Mouse (Mus musculus): ENCODE results near the gene Tlcd1. TPM values are rescaled to one million over a fixed set of nuclear protein-coding genes. Genes with fewer than 3 reads are reported as not detected.

Gene Tlcd1
- polyA plus RNA-seq, 2 experiments: 44.9 to 69.6 TPM

GRCm38 (mm10) chr11:78209886-78210285, 33.4 kb downstream of the Tlcd1 start:
- TF ChIP-seq EP300 (IDR thresholded peaks at IDR 0.05; ENCODE audit: low read depth) (no peak), CTCF (IDR thresholded peaks at IDR 0.05; ENCODE audit: low read depth) (no peak)
- Histone ChIP-seq H3K27ac (no peak overlapping the region), H3K4me1 (replicated peaks; ENCODE audit: control insufficient read depth in 2 of 2, insufficient read depth in 2 of 2, low read length in 1 of 2) (no peaks in the 10 kb centered on the region), H3K4me2 (ENCODE audit: low read depth) (no peak overlapping the region), H3K4me3 (ENCODE audit: insufficient read depth in 1 of 2, low read depth in 2 of 2, low read length in 2 of 2) (no peak overlapping the region), H3K27me3 (ENCODE audit: control insufficient read depth, insufficient read depth, low read length) (no peaks in the 10 kb centered on the region), H3K36me3 (replicated peaks; ENCODE audit: control insufficient read depth, insufficient read depth, low read depth) (peaks cover 76% of the 10 kb centered on the region), H3K9ac (replicated peaks) (no peak overlapping the region), H3K9me3 (ENCODE audit: control insufficient read depth, low read length) (no peaks in the 10 kb centered on the region)
- 69% methylated on average over 6 of the region's 6 CpGs for WGBS (ENCODE audit: insufficient replicate concordance)
- DNase-seq (ENCODE audit: low read depth in 3 of 3, low spot score in 3 of 3) (no peak), ATAC-seq (ENCODE audit: insufficient read depth) (no peak)

- no peaks in the 10 kb centered on the region for H3K27me3 ChIP-seq (ENCODE audit: control insufficient read depth, insufficient read depth, low read length)
- peaks cover 83% of the 10 kb centered on the region for H3K36me3 ChIP-seq (replicated peaks; ENCODE audit: control insufficient read depth, insufficient read depth, low read depth)
- H3K4me2 ChIP-seq (ENCODE audit: low read depth): no peak overlapping the region
- no peak overlapping the region for H3K9ac ChIP-seq (replicated peaks)
- H3K9me3 ChIP-seq (ENCODE audit: control insufficient read depth, low read length): no peaks in the 10 kb centered on the region
- TF ChIP-seq EP300 (IDR thresholded peaks at IDR 0.05; ENCODE audit: low read depth): no peak
- no peak for TF ChIP-seq CTCF (IDR thresholded peaks at IDR 0.05; ENCODE audit: low read depth)
- H3K4me1 ChIP-seq (replicated peaks; ENCODE audit: control insufficient read depth in 2 of 2, insufficient read depth in 2 of 2, low read length in 1 of 2): no peaks in the 10 kb centered on the region
- H3K27ac ChIP-seq: no peak overlapping the region
- DNase-seq (ENCODE audit: low read depth in 3 of 3, low spot score in 3 of 3) (no peak), ATAC-seq (ENCODE audit: insufficient read depth) (no peak)
- no peak overlapping the region for H3K4me3 ChIP-seq (ENCODE audit: insufficient read depth in 1 of 2, low read depth in 2 of 2, low read length in 2 of 2)
- 78% methylated on average over 7 of the region's 7 CpGs for WGBS (ENCODE audit: insufficient replicate concordance)
Measured at GRCm38 (mm10) chr11:78210615-78211014, 34.1 kb downstream of the Tlcd1 start.

GRCm38 (mm10) chr11:78211513-78211912, 35.0 kb downstream of the Tlcd1 start:
- Histone ChIP-seq H3K4me1 (replicated peaks; ENCODE audit: control insufficient read depth in 2 of 2, insufficient read depth in 2 of 2, low read length in 1 of 2) (no peaks in the 10 kb centered on the region), H3K4me2 (ENCODE audit: low read depth) (no peak overlapping the region), H3K36me3 (replicated peaks; ENCODE audit: control insufficient read depth, insufficient read depth, low read depth) (peaks cover 88% of the 10 kb centered on the region), H3K27me3 (ENCODE audit: control insufficient read depth, insufficient read depth, low read length) (no peaks in the 10 kb centered on the region), H3K4me3 (ENCODE audit: insufficient read depth in 1 of 2, low read depth in 2 of 2, low read length in 2 of 2) (no peak overlapping the region), H3K9ac (replicated peaks) (no peak overlapping the region), H3K9me3 (ENCODE audit: control insufficient read depth, low read length) (no peaks in the 10 kb centered on the region), H3K27ac (no peak overlapping the region)
- TF ChIP-seq EP300 (IDR thresholded peaks at IDR 0.05; ENCODE audit: low read depth): no peak
- no peak for TF ChIP-seq CTCF (IDR thresholded peaks at IDR 0.05; ENCODE audit: low read depth)
- no peak for ATAC-seq (ENCODE audit: insufficient read depth)
- 77% methylated on average over 5 of the region's 5 CpGs for WGBS (ENCODE audit: insufficient replicate concordance)
- no peak for DNase-seq (ENCODE audit: low read depth in 3 of 3, low spot score in 3 of 3)

- H3K27me3 ChIP-seq (ENCODE audit: control insufficient read depth, insufficient read depth, low read length): no peaks in the 10 kb centered on the region
- no peak for ATAC-seq (ENCODE audit: insufficient read depth)
- H3K4me3 ChIP-seq (ENCODE audit: insufficient read depth in 1 of 2, low read depth in 2 of 2, low read length in 2 of 2): no peak overlapping the region
- WGBS (ENCODE audit: insufficient replicate concordance): 65% methylated on average over 14 of the region's 14 CpGs
- H3K9me3 ChIP-seq (ENCODE audit: control insufficient read depth, low read length): no peaks in the 10 kb centered on the region
- H3K27ac ChIP-seq: no peak overlapping the region
- no peak for DNase-seq (ENCODE audit: low read depth in 3 of 3, low spot score in 3 of 3)
- TF ChIP-seq CTCF (IDR thresholded peaks at IDR 0.05; ENCODE audit: low read depth) (no peak), EP300 (IDR thresholded peaks at IDR 0.05; ENCODE audit: low read depth) (no peak)
- no peak overlapping the region for H3K4me2 ChIP-seq (ENCODE audit: low read depth)
- peaks cover 87% of the 10 kb centered on the region for H3K36me3 ChIP-seq (replicated peaks; ENCODE audit: control insufficient read depth, insufficient read depth, low read depth)
- no peaks in the 10 kb centered on the region for H3K4me1 ChIP-seq (replicated peaks; ENCODE audit: control insufficient read depth in 2 of 2, insufficient read depth in 2 of 2, low read length in 1 of 2)
- H3K9ac ChIP-seq (replicated peaks): no peak overlapping the region
Measured at GRCm38 (mm10) chr11:78213086-78213817, 36.7 kb downstream of the Tlcd1 start.

GRCm38 (mm10) chr11:78215709-78216317, 39.3 kb downstream of the Tlcd1 start:
- Histone ChIP-seq H3K4me1 (replicated peaks; ENCODE audit: control insufficient read depth in 2 of 2, insufficient read depth in 2 of 2, low read length in 1 of 2) (no peaks in the 10 kb centered on the region), H3K27me3 (ENCODE audit: control insufficient read depth, insufficient read depth, low read length) (no peaks in the 10 kb centered on the region), H3K4me3 (ENCODE audit: insufficient read depth in 1 of 2, low read depth in 2 of 2, low read length in 2 of 2) (no peak overlapping the region), H3K36me3 (replicated peaks; ENCODE audit: control insufficient read depth, insufficient read depth, low read depth) (peaks cover 89% of the 10 kb centered on the region), H3K4me2 (ENCODE audit: low read depth) (no peak overlapping the region), H3K9ac (replicated peaks) (no peak overlapping the region), H3K27ac (no peak overlapping the region), H3K9me3 (ENCODE audit: control insufficient read depth, low read length) (no peaks in the 10 kb centered on the region)
- no peak for TF ChIP-seq CTCF (IDR thresholded peaks at IDR 0.05; ENCODE audit: low read depth)
- TF ChIP-seq EP300 (IDR thresholded peaks at IDR 0.05; ENCODE audit: low read depth): no peak
- 85% methylated on average over 11 of the region's 11 CpGs for WGBS (ENCODE audit: insufficient replicate concordance)
- no peak for ATAC-seq (ENCODE audit: insufficient read depth)
- no peak for DNase-seq (ENCODE audit: low read depth in 3 of 3, low spot score in 3 of 3)

Measured in liver, embryonic 14.5 days (tissue).